Mouse (Mus musculus) macrophage (primary cell): ENCODE measurements at regions not wholly inside any gene's neighbourhood (a gene's known extent, or its start where the extent isn't known, plus 50 kb on each side); places are given as distances from the start of the nearest gene placed in this dataset.
"Not testable (repeated sequence)": the region's sequence is repeated elsewhere in the genome, so short reads cannot be mapped to it uniquely, and the experiment has no call there.

Experiments used
- H3K27ac ChIP-seq: fragments of 350-480 bp; formaldehyde crosslinking; 2 replicates; pipeline ENCODE4 v1.9.0; 2021
- H3K36me3 ChIP-seq: fragments of 350-480 bp; formaldehyde crosslinking; 2 replicates; pipeline ENCODE4 v1.9.0; 2021; ENCODE audit errors: inconsistent target
- H3K4me3 ChIP-seq: fragments of 350-480 bp; formaldehyde crosslinking; 2 replicates; pipeline ENCODE4 v1.9.0; 2021; ENCODE audit errors: inconsistent target
- H3K79me2 ChIP-seq: fragments of 350-480 bp; formaldehyde crosslinking; 2 replicates; pipeline ENCODE4 v1.9.0; 2021; ENCODE audit errors: inconsistent target
- WGBS: methylation state at CpG from one replicate; pipeline ENCODE4 v1.1.7; 2026; ENCODE audit warnings: inconsistent platforms; ENCODE audit not compliant: missing documents; 5-methylcytosine and 5-hydroxymethylcytosine counted together

DNA sequence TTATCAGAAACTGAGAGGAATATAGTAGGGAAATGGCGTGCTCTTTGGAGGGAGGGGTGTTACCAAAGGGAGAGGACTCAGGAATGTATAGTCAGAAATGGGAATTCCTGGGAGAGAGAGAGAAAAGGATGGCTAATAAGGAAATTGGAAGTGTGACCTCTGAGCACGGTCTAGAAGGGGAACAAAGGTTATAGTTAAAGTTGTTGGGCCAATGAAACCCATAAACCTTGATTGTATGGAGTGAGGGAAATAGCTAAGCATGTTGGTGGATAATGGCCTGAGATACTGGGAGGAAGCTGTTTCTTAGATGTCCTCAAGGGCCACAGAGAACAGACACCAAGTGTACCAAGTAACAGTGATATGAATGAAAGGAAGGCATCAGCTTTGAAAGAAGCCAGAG is 294.8 kb upstream of the Klf6 start:
- H3K27ac ChIP-seq, result no peak overlapping the region

DNA sequence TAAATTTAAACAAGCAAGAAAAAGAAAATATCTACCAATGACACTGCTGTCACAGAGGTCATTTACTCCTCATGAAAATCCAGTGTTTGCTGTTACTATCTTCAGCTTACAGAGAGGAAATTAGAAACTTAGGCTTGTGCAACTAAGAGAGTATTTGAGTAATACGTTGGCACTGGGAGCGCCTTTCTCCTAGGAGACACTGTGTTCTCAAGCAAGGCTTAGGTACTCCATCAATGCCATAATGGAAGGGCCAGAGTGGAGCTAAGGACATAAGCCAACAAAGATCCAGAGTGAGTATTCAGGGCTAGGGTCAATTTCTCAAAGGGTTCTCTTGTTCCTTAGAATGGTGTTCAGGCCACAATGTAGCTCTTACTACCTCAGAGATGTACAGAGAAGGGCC is 294.4 kb upstream of the Klf6 start:
- WGBS, result 84% methylated on average over 2 of the region's 2 CpGs
- no peaks in the 10 kb centered on the region for H3K79me2 ChIP-seq
- H3K27ac ChIP-seq, result no peak overlapping the region
- H3K36me3 ChIP-seq, result no peaks in the 10 kb centered on the region
- H3K4me3 ChIP-seq, result no peak overlapping the region

More for the DNA sequence above, 294.8 kb upstream of the Klf6 start:
- 100% methylated on average over 2 of the region's 2 CpGs for WGBS
- no peaks in the 10 kb centered on the region for H3K36me3 ChIP-seq
- no peak overlapping the region for H3K4me3 ChIP-seq
- no peaks in the 10 kb centered on the region for H3K79me2 ChIP-seq

DNA sequence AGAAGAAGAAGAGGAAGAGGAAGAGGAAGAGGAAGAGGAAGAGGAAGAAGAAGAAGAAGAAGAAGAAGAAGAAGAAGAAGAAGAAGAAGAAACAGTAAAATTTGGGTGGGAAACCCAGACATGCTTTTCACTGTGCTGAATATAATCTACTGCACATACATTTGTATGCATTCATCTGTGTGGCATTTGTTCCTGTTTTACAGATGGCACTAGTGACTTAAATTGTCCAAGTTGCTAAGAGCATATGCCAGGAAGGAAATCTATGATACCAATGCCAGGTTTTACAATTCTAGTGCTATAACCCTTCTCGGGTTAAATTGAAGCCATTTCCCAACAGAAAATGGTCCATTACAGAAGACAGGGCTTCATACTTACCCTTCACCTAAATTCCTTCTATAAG is 291.7 kb upstream of the Klf6 start:
- WGBS, result 100% methylated on average over 1 of the region's 1 CpGs
- H3K79me2 ChIP-seq, result no peaks in the 10 kb centered on the region
- H3K4me3 ChIP-seq, result no peak overlapping the region
- H3K36me3 ChIP-seq, result no peaks in the 10 kb centered on the region
- no peak overlapping the region for H3K27ac ChIP-seq

- Histone ChIP-seq H3K27ac (no peak overlapping the region), H3K36me3 (no peaks in the 10 kb centered on the region), H3K4me3 (no peak overlapping the region), H3K79me2 (no peaks in the 10 kb centered on the region)
- 100% methylated on average over 2 of the region's 2 CpGs for WGBS
Observed at GRCm38 (mm10) chr13:5570386-5570785, 290.9 kb upstream of the Klf6 start.

- Histone ChIP-seq H3K36me3 (no peaks in the 10 kb centered on the region), H3K27ac (no peak overlapping the region), H3K4me3 (no peak overlapping the region), H3K79me2 (no peaks in the 10 kb centered on the region)
- 79% methylated on average over 5 of the region's 5 CpGs for WGBS
Observed at GRCm38 (mm10) chr13:5576568-5576967, 284.7 kb upstream of the Klf6 start.

DNA sequence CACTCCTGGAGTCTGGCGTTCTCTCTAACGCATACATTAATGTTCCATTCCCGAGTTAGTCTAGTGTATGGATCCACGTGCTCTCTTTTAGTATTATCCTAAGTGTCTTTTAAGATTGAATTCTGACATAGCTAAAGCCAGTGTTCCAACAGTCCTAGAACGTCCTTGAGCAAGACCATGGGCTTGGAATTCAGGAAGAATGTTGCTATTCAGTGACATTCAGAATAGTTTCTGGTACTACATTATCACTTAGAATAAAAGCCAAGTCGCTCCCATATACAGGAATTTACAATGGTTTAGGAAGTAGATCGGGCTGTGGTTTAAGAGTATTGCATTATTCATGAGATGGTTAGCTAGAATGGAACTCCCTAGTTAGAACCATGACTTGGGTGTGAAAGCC is 277.6 kb upstream of the Klf6 start:
- not testable (repeated sequence) for H3K36me3 ChIP-seq, H3K27ac ChIP-seq, H3K79me2 ChIP-seq, H3K4me3 ChIP-seq
- WGBS, result 95% methylated on average over 6 of the region's 7 CpGs

DNA sequence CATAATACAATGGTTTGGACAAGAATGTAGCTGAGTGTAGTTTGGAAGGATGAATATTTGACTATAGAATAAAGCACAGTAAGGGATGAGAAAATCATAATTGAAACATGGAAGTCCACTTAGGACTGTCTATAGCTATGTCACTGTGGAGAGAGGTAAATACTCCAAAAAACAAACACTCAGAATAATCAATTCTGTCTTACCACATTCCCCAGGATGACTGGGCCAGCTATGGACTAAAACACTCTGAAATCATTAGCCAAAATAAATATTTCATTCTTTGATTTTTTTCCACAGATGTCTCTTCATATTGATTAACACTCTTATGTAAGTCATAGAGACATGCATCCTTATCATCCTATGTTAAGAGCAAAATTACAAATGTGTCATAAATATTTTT is 274.1 kb upstream of the Klf6 start:
- Histone ChIP-seq H3K4me3 (no peak overlapping the region), H3K36me3 (no peaks in the 10 kb centered on the region), H3K79me2 (no peaks in the 10 kb centered on the region), H3K27ac (no peak overlapping the region)

- Histone ChIP-seq H3K4me3 (no peak overlapping the region), H3K27ac (no peak overlapping the region), H3K36me3 (no peaks in the 10 kb centered on the region), H3K79me2 (no peaks in the 10 kb centered on the region)
- WGBS, result 96% methylated on average over 2 of the region's 2 CpGs
Observed at GRCm38 (mm10) chr13:5591286-5591685, 270.0 kb upstream of the Klf6 start.

DNA sequence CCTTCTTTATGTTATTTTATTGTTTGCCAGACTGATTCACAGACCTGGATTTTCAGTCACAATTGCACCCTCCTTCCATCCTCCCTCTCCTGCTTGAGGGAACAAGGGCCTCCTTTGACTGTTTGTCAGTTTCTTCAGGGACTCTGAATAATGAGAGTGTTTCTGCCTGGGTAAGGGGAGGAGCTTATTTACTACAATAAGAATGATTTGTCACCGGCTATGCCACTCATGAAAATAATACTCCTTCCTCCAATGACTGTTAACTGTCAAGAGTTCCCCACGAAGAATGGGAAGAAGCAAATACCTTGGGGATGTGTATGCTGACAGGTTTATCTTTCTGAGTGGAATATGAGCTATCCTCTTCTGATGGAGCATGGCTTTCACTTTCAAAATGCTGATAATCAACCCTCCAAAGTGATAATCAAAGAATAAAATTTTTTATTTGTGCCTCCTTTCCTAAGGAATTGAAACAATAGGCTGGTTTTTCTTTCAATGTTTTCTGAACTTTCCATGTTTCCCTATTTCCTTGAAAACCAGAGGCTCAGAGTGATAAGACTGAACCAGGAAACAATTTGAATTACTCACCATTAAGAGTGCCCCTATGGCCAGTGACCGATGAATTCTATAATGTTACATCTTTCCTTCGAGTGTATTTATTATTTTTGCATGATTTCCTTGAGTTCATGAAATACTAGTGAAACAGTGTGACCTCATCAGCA is 269.3 kb upstream of the Klf6 start:
- WGBS, result 6% methylated on average over 4 of the region's 4 CpGs
- H3K4me3 ChIP-seq, result peak overlapping the region; percentile 5; the same call in 1 of the 2 replicates
- H3K79me2 ChIP-seq, result no peaks in the 10 kb centered on the region
- H3K36me3 ChIP-seq, result no peaks in the 10 kb centered on the region
- peak overlapping the region; percentile 69 for H3K27ac ChIP-seq

- H3K36me3 ChIP-seq, result no peaks in the 10 kb centered on the region
- H3K79me2 ChIP-seq, result no peaks in the 10 kb centered on the region
- peak overlapping the region; percentile 69 for H3K27ac ChIP-seq
- 7% methylated on average over 3 of the region's 3 CpGs for WGBS
- H3K4me3 ChIP-seq, result peak overlapping the region; percentile 5; the same call in 1 of the 2 replicates
Observed at GRCm38 (mm10) chr13:5592556-5593061, 268.7 kb upstream of the Klf6 start.

DNA sequence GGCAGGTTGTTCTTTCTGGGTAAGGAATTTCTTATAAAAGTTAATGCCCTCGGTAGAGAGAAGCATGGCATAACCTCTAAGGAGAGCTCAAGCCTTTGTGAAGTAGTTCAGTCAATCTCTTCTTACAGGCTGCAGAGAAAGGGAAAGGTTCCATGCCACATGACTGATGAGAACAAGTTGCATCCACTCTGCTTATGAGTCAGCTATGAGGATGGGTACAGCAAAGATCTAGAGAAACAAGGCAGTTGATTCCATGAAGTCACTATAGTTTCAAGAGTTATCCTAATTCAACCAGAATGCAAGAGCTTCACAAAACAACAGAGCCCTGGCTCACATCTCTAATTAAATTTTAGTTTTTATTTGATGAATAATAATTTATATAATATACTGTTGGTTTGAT is 259.6 kb upstream of the Klf6 start:
- Histone ChIP-seq H3K79me2 (no peaks in the 10 kb centered on the region), H3K27ac (no peak overlapping the region), H3K36me3 (no peaks in the 10 kb centered on the region), H3K4me3 (no peak overlapping the region)
- 100% methylated on average over 1 of the region's 1 CpGs for WGBS

DNA sequence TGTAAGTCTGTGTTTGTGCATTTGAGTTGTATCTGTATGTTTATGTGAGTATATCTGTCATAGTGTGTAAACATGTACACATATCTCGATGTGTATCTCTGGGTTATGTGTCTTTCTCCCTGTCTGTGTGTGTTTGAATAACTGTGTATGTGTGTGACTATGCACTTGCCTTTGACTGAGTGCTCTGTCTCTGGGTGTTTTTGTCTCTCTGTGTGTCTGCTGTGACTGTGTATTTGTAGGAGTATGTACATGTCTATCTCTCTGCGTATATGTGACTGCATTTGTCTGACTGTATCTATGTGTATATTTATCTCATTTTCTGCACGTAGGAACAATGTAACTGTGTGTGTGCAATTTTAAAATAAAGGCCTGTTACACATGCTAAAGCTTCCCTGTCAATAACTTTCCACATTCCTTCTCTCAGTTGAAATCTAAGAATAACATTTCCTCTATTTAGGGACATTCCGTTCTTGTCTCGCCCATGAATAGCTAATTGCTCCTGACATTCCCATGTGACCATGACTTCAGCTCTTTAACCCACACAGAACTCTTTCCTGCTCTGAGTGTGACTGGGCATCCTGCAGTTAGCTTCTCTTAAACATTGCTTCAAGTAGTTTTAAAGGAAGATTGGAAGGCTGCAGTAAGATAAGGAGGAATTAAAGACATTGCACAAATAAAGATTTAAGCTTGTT is 257.2 kb upstream of the Klf6 start:
- H3K79me2 ChIP-seq, result no peaks in the 10 kb centered on the region
- H3K36me3 ChIP-seq, result no peaks in the 10 kb centered on the region
- no peak overlapping the region for H3K4me3 ChIP-seq
- H3K27ac ChIP-seq, result peak overlapping the region; percentile 89
- 42% methylated on average over 5 of the region's 5 CpGs for WGBS

DNA sequence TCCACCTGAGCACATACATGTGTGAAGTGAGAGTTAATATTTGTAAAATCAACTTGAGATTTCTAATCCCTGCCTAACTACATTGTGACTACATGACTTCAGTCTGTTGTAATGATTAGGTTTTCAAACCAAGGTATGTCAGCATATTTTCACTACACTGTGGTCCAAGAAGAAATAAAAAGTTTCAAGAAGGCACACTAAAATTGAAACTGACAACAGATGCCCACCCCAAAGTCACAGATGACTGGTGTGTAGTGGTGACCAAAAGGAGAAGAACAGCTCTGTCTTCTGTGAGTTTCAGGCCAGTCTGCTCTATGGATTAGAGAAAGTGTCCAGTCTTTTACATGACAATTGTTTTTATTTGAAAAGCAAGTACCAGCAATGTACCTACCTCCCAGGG is 255.9 kb upstream of the Klf6 start:
- H3K4me3 ChIP-seq, result no peak overlapping the region

GRCm38 (mm10) chr13:5607462-5607861 is 253.8 kb upstream of the Klf6 start:
- no peaks in the 10 kb centered on the region for H3K36me3 ChIP-seq
- no peaks in the 10 kb centered on the region for H3K79me2 ChIP-seq
- 93% methylated on average over 4 of the region's 4 CpGs for WGBS
- H3K27ac ChIP-seq, result no peak overlapping the region
- no peak overlapping the region for H3K4me3 ChIP-seq

More for the DNA sequence above, 255.9 kb upstream of the Klf6 start:
- peak overlapping the region; percentile 89 for H3K27ac ChIP-seq
- H3K79me2 ChIP-seq, result no peaks in the 10 kb centered on the region
- H3K36me3 ChIP-seq, result no peaks in the 10 kb centered on the region

DNA sequence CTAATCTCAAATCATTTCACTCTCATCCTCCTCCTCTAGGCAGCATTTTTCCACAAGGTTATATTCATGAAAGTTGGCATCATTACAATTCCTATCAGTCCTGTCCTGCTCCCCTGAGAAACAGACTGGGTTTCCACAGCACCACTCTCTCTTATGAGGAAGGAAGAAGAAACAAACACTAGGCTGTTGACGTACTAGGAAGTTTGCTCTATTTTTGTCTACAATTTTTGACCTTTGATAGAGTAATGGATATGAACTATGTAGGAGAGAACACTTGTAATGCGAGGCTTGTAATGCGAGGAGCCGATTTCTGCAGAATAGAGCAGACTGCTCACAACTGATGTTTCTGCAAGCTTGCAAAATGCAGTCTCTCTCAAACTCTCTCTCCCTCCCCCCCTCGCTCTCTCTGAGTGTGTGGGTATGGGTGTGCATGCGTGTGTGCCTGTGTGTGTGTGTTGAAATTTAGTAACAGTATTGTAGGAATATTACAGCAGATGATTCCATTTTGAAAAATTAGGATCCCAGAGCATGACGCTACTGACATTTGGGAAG is 247.0 kb upstream of the Klf6 start:
- 56% methylated on average over 7 of the region's 7 CpGs for WGBS
- no peak overlapping the region for H3K4me3 ChIP-seq
- peak overlapping the region; percentile 87 for H3K27ac ChIP-seq
- no peaks in the 10 kb centered on the region for H3K79me2 ChIP-seq
- H3K36me3 ChIP-seq, result no peaks in the 10 kb centered on the region
